Mouse (Mus musculus): ENCODE data around the gene Spata21. TPM values are rescaled to one million over a fixed set of nuclear protein-coding genes. Genes with fewer than 3 reads are reported as not detected.

Gene Spata21
- polyA plus RNA-seq (2014; fragmentation: Illumina TruSeq; extraction: RNeasy Lipid Tissue Mini Kit (QIAGEN cat#74804); ENCODE audit: low read depth, low replicate concordance): not detected

DNA sequence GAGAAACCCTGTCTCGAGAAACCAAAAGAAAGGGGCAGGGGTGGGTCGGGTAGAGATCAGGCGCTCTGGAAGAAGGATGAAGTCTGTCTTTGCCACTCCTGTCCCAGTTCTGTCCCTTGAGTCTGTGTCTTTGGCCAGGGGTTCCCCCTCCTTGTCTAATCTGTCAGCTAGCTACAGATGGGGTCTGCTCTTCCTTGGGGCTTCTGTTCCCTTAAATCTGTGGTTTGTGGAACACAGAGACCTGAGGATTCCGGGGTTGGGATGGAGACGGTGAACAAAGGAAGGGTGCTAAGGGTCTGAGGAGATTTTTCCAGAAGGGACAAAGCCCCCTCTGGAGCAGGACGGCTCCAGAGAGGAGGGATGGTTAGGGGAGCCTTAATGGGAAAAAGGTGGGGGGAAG is at the start of gene Spata21:
Gene Spata21 (plus strand): TSS at position 301 of the 400 bp plus-strand sequence.

DNA sequence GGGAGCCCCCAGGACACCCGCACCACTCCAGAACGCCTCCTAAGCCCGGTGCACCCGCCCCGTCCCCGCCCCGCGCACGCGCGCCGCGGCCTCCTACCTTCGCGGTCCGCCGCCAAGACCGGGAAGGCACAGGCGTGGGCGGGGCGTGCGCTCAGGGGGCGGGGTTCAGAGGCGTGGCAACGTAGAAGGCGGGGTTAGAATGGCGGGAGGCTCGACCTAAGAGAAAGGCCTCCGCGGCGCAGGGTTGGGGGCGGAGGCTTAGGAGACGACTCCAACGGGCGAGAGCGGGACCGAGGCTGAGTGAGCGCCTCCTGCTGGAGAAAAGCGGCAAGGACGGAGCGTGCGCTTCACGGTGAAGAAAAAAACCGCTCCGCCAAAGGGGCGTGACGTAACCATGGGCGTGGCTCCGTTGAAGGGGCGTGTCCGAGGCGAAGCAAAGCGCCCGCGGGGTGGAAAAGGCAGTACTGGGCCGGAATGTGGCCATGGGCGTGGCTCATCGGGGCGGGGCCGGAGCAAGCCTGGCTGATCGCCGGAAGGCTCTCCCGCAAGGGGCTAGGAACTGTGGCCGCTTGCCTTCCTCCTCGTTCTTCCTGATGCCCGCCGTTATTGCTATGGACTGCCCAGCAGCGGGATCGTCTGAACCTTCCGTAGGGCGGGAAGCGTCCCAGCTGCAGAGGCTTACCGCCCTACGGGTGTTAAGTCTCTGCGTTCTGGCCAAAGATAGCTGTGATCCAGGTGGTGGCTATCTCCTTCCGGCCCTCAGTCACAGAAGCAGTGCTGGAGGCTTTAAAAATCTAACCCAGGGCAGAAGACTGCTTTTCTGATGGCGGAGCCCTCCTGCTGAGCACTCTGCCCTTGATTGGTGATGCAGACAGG is 27.5 kb upstream of the Spata21 start, which contains the start of gene Crocc:
Gene Crocc (minus strand): TSS at position 125 of the 876 bp plus-strand sequence.

DNA sequence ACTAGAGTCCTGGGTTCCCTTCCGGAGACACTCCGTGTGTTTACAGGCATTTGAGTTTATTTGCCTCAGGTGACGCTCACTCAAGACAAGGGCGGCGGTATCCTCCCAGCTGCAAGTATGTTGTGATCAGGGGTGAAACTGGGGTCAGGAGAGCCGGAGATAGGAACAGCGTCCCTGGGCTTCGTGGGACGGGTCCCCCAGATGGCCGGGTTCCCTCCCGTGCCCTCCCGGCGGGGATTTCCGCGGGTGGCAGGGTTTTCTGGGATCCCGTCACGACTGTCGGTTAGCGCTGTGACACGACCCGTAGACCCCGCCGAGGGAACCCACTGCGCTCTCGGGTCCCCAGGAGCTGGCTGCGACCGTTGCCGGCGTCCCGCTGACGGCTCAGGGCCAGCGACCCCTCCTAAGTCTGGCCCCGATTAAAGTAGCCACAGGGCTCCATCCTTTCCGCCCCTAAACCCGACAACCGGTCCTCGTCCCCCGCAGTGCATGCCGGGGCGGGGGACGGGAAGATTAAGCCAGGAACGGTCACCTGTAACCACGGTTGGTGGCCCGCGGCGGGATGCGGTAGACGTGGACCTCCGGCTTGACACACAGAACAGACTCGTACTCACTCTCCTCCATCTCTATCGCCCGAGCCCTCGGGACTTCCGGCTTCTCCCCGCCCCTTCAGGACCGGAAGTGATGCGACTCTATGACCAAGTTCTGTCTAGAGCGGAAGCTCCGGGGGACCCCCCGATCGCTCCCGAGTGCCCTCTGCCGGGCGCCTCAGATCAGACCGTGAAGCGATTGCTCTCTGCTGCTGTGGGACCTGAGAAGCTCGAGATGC is 10.2 kb upstream of the Spata21 start, which contains the start of gene Necap2:
Gene Necap2 (minus strand): TSS at position 677 of the 829 bp plus-strand sequence.

DNA sequence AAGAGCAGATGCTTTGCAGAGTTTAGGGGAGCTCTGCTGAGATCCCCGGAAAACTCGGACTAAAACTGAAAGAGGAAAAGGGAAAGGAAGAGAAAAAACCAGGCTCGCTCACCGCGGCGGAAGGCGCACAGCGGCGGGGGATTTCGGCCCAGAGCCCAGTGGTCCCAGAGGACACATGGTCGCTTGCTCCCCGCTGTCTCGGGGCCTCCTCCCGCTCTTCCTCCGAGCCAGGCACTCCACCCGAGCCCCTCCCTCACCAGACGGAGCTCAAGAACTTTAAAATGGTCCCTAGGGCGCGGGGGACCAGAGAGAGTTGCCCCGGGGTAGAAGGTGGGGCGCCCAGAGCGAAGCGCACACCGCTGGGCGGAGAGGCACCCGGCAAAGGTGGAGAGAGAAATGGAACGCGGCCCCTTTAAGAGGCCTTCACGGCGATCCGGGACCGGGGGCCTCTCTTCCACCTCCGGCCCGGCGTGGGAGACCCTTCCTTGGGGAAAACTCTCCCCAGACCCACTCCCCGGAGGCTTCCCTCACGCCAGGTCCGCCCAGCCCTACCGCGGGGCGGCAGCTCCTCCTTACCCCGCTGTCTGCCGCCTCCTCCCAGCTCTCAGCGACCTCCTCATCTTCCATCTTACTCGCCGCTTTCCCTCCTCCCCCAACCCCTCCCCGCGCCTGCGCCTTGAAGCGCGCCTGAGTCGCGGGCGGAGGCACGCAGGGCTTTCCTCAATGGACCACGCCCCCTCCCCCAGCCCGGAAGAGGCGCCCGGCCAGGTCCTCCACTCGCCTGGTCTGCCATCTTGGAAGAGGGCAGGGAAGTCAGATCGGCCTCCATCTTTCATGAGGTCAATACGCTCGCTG is 51.2 kb downstream of the Spata21 start, which contains the start of gene Szrd1:
Gene Szrd1 (minus strand): TSS at position 660 of the 855 bp plus-strand sequence.

DNA sequence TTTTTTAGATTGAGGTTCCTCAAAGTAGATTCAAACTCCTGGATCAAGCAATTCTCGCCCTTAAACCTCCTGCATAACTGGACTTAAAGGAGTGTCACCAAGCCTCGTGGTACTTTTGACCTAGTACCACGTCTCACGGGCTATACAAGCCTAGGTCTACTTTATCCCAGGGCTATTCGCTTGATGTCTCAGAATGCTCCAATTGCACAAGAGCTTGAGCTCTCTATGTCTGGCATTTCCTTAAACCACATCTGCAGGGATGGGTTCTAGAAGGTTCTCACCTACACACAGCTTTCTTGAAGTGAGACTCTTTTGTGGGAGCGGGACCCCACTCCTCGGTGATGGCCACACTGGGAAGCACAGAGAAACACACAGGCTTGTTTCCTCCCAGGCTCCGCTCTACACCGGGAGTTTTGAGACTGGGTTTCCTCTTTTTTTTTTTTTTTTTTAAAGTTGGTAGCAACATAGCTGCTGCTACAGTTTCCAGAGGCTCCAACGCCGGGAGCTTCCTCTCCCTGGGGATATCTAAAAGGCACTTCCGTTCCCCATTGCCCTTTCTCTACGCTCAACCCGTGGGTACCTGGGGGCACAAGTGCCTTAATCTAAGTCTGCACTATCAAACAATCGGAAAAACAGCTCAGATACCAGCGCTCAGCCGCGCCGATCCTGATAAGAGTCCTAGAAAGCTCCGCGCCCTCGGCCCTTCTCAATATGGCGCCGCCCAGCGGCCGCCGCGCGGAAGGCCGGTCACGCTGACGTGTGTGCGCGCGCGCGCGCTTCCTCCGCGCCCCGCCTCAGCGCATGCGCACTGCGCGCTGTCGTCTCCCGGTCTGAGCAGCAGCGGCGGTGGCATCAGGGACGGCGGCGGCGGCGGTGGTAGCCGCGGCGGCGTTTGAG is 59.2 kb downstream of the Spata21 start, which contains the start of gene Fbxo42:
Gene Fbxo42 (plus strand): TSS at position 802 of the 897 bp plus-strand sequence.

Other genes with a start within 250 kb of the Spata21 start
- gene Padi1, start 242.6 kb upstream of the Spata21 start, polyA plus RNA-seq (2014; fragmentation: Illumina TruSeq; extraction: RNeasy Lipid Tissue Mini Kit (QIAGEN cat#74804); ENCODE audit: low read depth, low replicate concordance): not detected
- gene Padi2, start 182.0 kb upstream of the Spata21 start, polyA plus RNA-seq (2014; fragmentation: Illumina TruSeq; extraction: RNeasy Lipid Tissue Mini Kit (QIAGEN cat#74804); ENCODE audit: low read depth, low replicate concordance): 1.1 TPM
- 149 TPM for gene Sdhb, start 127.1 kb upstream of the Spata21 start, polyA plus RNA-seq (2014; fragmentation: Illumina TruSeq; extraction: RNeasy Lipid Tissue Mini Kit (QIAGEN cat#74804); ENCODE audit: low read depth, low replicate concordance)
- 0.93 TPM for gene Atp13a2, start 101.5 kb upstream of the Spata21 start, polyA plus RNA-seq (2014; fragmentation: Illumina TruSeq; extraction: RNeasy Lipid Tissue Mini Kit (QIAGEN cat#74804); ENCODE audit: low read depth, low replicate concordance)
- gene Mfap2, start 77.9 kb upstream of the Spata21 start, polyA plus RNA-seq (2014; fragmentation: Illumina TruSeq; extraction: RNeasy Lipid Tissue Mini Kit (QIAGEN cat#74804); ENCODE audit: low read depth, low replicate concordance): not detected
- not detected for gene Crocc, start 27.8 kb upstream of the Spata21 start, polyA plus RNA-seq (2014; fragmentation: Illumina TruSeq; extraction: RNeasy Lipid Tissue Mini Kit (QIAGEN cat#74804); ENCODE audit: low read depth, low replicate concordance)
- gene Necap2, start 10.0 kb upstream of the Spata21 start, polyA plus RNA-seq (2014; fragmentation: Illumina TruSeq; extraction: RNeasy Lipid Tissue Mini Kit (QIAGEN cat#74804); ENCODE audit: low read depth, low replicate concordance): 5.8 TPM
- gene Szrd1, start 51.4 kb downstream of the Spata21 start, polyA plus RNA-seq (2014; fragmentation: Illumina TruSeq; extraction: RNeasy Lipid Tissue Mini Kit (QIAGEN cat#74804); ENCODE audit: low read depth, low replicate concordance): 19.0 TPM
- 3.4 TPM for gene Fbxo42, start 59.6 kb downstream of the Spata21 start, polyA plus RNA-seq (2014; fragmentation: Illumina TruSeq; extraction: RNeasy Lipid Tissue Mini Kit (QIAGEN cat#74804); ENCODE audit: low read depth, low replicate concordance)
- gene Rsg1, start 125.6 kb downstream of the Spata21 start, polyA plus RNA-seq (2014; fragmentation: Illumina TruSeq; extraction: RNeasy Lipid Tissue Mini Kit (QIAGEN cat#74804); ENCODE audit: low read depth, low replicate concordance): not detected
- 0.61 TPM for gene Arhgef19, start 151.2 kb downstream of the Spata21 start, polyA plus RNA-seq (2014; fragmentation: Illumina TruSeq; extraction: RNeasy Lipid Tissue Mini Kit (QIAGEN cat#74804); ENCODE audit: low read depth, low replicate concordance)
- gene Epha2, start 212.9 kb downstream of the Spata21 start, polyA plus RNA-seq (2014; fragmentation: Illumina TruSeq; extraction: RNeasy Lipid Tissue Mini Kit (QIAGEN cat#74804); ENCODE audit: low read depth, low replicate concordance): 0.12 TPM

Measured in kidney, adult 10 weeks (tissue).